Mouse (Mus musculus) layer of hippocampus, adult 18-20 months (tissue): ENCODE results near the gene Me3. TPM values are rescaled to one million over a fixed set of nuclear protein-coding genes. Genes with fewer than 3 reads are reported as not detected.

Source experiments
- DNase-seq, 2 experiments: peaks; one replicate each; pipeline ENCODE4 v3.0.0; 2022; ENCODE audit warnings: low spot score in 2 of 2
- total RNA-seq, 2 experiments: library from RNA; stranded (reverse); gene quantifications; 2 replicates each; pipeline ENCODE4 v1.2.3; 2021

Gene Me3
- total RNA-seq, 2 experiments from 2014 or later = 90.2 to 91.4 TPM

DNA sequence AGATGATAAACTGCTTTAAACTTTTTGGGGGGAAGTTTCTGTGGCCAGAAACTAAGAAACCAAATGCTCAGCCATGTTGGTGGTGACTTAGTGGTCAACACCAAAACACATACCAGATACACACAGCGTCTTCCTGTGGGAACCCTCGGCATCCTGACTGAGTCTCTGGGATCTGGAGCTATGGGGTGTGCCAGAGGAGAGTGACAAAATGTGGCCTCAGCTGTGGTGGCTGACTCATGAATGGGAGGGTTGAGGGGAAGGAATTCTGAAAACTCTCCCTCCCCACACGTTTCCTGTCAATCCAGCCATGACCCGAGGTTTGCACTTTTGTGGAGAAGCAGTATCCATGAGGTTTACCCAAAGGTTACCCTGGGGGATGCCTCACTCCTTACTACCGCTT lies 32.0 kb downstream of the Me3 start:
- DNase-seq = no peak

DNA sequence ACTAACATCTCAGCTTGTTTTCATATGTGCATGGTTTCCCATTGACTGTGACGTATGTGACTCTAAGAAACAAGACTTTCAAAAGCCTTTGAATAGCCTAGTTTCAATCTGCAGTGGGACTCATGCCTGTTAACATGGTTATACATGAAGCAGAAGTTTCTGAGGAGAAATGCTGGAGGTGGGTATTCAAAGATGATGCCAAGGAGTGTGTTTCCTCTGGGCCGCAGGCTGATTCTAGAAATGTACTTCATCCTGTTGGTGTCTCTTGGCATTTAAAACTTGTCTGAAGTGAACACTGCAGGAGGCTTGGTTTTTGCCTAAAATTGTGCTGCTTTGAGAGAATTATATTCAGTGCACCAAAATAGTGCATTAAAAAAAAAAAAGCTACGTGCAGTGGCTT lies 34.2 kb downstream of the Me3 start:
- no peak for DNase-seq

DNA sequence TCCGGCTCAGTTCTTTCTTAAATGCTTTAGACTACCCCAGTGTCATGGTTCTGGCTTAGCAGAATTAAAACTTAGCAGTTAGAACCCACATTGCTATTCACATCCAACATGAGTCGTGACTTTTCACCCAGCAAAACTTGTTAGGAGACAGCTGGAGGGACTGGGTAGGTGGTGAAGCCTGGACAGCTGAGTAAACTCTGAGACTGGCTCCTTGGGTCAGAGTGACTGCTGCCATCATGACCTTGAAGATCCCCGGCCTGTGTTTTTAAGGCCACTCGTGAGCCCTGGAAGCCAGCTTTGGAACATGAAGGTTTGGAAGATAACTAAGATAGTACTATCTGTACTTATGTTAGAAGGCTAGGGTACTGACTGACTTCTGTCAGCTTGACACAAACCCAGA lies 35.4 kb downstream of the Me3 start:
- no peak for DNase-seq

DNA sequence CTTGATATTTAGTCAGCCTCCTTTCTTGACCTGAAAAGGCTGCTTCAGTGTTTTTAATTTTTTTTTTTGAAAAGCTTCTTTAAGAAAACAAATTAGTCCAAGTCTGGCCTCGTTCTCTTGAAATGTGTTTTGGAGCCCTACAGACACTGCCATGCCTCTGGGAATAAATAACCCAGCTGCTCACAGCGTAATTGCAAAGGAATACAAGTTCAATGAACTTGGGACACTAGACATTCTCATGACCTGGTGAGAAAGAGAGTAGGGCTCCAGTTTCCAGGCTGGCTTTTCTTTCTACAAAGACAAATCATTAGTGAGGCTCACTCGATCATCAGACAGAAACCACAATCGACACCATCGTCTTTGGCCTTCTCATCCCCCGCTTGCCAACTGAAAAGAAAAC lies 37.3 kb downstream of the Me3 start:
- peak in 1 of 2 experiments; percentile 2 for DNase-seq

DNA sequence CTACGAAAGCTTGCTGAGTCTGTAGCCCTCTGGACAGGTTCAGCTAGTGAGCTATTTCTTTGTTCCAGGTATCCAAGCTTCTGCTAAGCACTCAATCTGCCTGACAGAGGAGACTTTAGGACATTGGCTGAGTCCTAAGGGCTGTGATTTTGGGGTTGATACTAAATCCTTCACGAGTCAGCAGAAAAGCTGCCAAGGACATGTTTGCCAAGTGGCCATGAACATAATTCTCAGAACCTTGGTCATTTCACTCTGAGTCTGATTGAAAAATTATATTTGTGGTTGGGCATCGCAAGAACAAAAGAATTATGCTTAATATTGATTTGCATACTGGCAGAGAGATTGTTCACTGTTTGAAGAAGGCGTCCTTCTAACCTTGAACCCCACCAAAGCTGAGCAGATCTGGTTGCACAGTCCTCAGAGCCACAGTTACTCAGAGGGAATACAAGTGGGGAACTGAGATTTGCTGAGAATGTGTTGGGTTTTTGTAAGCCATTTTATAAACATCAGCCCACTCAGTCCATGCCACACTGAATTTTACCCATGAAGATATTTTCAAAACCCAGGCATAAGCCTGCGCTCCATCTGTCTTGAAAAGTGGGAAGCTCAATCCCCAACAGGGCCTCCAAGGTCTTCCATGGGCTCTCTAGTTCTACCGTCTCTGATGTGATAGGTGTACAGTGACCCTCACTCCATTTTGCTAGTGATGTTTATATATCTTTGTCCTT lies 39.1 kb downstream of the Me3 start:
- peak in 1 of 2 experiments; percentile 52 for DNase-seq

DNA sequence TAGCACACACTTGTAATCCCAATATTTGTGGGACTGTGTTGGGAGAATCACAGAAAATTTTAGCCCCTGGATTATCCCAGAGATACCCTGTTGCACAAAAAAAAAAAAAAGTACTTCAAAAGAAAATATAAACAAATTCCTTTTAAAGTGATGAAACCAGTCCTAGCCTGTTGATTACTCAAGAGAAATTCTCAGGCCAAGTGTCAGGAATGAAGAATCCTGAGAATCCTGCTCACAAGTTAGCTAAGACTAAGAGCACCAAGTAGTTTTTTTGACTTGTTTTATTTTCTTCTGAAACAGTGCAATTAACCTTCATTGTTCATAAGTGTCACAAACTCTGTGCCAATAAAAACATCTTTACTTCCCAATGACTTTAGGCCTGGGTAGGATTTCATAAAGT lies 44.0 kb downstream of the Me3 start:
- no peak for DNase-seq

DNA sequence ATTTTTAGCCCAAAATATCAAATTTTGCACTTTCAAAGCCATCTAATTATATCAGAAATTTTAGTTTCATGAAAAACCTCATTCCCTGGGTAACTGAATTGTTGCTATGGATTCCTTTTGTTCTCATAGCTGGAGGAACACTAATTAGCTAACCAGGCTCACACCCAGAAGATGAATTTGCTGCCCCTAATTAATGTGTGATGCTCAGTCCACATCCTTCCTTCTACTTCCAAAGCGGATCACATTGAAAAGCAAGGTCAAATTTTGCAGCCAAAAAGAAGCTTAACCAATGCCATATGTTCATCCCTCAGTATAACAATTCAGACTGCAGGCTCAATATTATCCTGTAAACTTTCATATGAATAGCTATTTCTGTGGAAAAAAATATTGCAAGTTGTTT lies 45.7 kb downstream of the Me3 start:
- DNase-seq = peak in 1 of 2 experiments; percentile 62

DNA sequence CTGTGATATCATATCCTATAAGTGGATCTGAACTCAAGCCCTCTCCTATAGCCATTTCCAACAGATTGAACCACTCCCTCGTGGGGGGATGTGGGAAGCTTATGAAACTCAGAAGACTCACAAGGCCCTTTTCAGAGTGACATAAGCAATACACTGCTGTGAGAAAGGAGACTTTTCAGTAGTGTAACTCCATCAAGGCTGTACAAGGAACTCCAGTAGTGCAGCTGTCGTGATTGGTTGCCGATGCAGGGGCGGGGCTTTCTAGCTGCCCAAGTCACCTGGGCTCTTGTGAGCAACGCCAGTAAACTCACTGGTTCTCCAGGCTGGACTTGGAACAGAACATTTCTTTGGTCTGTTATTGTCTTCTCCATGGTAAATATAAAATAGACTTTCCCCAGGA lies 46.5 kb downstream of the Me3 start:
- DNase-seq = no peak

DNA sequence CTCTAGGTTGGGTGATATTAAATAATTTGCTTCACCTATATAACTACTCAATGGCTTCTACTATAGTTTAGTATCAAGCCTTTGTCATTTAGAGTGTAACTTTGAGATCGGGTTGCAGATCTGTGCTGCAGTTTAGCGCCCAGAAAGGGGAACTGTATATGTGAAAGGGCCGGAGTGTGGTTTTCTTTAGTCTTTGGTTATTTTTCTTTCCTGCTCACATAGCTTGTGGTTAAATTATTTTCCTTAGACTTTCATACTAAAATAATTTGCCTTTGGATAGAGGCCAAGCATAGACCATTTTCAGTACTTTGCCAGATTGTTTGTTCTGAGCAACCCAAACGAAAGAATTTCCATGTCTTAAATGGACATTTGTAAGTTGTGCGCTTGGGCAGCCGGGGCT lies 46.9 kb downstream of the Me3 start:
- DNase-seq = no peak

DNA sequence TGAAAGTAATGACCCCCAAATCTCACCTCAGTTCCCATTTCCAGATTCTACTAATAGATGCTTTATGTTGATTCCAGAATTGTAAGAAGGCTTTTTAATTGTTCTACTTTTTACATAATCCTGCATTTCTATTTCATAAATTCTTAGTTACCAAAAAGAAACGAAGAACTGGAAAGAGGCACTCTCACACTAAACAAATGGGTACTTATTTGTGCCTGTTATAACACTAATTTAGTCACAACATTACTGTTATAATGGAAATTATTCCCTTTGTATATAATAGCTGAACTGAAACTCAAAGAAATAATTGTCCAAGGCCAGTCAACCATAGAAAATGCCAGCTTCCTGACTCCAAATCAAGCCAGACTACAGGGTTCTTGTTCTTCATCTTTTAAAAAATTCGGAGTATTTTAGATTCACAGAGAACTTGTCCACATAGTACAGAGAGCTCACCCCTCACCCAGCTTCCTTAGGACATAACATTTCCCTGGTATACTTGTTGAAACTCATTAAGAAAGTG lies 47.5 kb downstream of the Me3 start:
- DNase-seq = no peak

DNA sequence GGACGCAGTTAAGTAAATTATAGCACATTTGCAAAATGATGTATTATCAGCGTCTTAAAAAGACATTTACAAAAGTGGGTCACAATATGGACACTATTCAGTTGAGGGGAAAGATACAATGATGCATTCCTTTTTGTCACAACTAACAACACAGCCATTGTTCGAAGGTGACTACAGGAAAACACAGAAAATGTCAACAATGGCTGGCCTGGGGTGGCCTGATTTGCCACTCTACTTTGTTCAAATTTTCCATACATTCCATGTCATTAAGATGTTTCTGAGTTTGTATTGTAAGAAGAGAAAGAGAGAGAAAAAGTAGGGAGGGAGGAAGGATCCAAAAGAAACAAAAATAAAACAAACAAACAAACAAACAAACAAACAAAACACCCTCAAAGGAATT lies 48.7 kb downstream of the Me3 start:
- DNase-seq = no peak

DNA sequence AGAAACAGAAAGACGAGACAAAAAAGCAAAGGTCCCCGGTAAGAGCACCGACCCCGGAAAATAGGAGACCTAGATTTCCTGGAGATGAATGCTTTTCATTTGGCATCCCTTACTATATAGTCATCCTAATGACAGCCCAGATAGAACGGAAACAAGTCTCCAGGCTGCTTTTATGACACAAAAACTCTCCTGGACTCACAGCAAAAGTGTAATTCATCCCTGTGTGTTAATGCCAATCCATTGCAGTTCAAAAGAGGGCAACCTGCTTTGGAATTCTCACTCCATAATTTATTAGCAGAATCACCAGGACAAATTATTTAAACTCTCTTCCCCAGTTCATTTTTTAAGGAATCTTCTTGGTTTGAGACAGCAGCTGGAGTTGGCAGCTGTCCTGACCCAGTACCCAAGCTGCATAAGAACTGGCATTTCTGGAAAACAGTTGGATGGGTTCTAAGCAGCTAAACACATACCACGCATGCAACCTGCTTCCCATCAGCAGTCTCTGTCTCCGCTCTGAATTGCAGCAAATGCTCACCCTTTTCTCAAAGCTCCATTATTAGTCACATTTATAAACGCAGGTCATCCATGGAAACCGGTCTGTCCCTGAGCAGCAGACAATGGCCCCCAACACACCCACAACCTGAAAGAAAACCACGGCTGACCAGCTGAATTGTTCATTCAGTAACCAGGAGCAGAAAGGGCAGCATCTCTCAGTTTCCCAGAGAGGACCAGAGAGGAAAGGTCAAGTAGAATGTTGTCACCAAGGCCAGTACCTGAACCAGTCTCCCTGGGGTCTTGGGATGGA lies 49.7 kb downstream of the Me3 start:
- DNase-seq = peak; percentile 52 to 71

DNA sequence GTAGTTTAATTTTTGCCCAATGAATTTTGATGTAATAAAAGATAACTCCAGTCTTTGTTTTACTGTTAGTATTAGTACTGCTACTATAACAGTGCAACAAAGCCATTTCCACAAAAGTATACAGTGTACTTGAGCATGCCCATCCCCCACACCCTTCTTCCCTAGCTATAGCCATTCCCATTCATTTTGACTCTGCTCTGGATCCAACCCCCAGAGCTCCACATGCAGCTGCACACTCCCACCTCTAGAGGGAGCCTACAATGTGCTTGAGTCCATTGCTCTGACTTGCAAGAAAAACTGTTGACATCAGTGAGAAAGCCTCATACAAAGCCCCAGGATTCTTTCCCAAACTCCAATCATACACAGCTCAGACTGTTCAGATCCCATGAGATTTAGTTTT lies 66.0 kb downstream of the Me3 start:
- no peak for DNase-seq

DNA sequence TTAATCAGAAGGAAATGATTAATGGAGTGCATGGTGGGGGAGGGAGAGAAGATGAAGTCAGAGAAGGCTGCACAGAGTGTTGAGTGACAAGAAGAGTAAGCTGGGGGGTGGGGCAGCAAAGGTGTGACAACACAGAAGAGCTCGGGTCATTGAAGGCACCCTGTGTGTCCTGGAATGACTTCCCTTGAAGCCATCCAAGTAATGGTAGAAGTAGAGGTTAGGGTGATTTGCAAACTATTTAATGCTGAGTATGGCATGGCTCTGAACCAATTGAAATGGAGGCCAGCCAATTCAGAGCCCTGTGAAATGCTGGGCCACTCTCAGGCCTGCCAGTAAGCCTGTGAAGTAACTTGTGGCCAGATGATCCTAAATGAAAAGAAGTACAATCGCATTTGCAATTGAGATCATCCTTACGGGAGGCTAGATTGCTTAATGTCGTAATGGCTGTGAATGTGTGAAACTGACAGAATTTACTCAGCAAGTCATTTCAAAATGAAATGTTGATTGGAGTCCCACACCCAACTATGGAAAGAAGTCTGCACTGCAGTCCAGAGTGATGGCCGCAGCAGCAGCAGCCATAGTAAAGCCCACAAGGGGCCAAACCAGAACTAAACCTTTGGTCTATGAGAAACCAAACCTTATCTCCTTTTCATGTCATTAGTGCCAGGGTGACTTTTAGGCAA lies 67.6 kb downstream of the Me3 start:
- DNase-seq = no peak

DNA sequence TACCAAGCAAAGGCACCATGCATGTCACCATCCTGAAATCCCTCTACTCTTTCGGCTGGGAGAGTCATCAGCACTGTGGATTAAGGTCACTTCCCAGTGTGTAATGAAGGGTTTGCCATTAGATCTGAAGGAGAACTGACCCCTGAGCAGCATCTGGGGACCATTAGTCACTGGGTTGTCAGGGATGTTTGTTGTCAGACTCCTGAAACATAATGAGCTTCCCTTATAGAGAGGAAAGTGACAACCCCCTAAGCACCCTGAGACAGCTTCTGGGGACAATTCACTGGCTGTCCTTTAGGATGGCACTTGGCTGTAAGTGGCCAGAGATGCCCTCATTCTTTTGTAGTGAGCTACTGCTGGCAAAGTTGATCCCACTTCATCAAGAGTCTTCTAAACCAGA lies 68.3 kb downstream of the Me3 start:
- DNase-seq = no peak

DNA sequence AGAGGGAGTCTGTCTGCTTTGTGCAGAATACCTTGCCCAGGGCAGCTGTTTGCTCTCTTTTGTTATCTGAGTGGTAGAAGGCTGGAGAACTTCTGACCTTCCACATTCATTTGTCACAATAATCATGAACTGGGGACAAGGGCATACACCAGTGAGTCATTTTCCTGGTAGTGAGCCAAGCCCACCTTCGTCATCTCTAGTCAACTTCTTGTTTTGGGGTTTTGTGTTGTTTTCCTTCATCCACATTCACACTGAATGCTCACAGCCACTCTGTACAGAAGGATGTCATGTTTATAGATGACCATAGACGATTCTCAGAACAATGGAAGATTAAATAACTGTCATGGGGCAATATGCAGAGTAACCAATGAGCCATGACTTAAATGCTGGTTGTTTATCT lies 78.6 kb downstream of the Me3 start:
- DNase-seq = no peak

DNA sequence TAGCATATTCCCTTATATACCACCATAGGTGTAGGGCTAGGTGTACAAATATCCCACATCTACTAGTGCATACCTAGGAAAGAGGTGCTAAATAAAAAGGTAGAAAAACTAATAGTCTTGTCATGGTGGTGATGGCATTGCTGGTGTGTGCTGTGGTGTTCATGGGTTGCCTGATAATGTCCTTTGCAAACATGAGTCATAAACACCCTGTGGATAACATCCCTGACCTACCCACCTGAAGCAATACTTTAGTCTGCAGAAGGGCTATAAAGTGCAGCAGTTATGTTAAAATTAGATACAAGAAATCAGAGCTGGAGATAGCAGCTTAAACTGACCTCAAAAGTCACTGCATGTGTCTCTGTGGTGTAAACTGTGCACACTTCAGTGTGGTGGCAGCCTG lies 80.9 kb downstream of the Me3 start:
- DNase-seq = no peak

DNA sequence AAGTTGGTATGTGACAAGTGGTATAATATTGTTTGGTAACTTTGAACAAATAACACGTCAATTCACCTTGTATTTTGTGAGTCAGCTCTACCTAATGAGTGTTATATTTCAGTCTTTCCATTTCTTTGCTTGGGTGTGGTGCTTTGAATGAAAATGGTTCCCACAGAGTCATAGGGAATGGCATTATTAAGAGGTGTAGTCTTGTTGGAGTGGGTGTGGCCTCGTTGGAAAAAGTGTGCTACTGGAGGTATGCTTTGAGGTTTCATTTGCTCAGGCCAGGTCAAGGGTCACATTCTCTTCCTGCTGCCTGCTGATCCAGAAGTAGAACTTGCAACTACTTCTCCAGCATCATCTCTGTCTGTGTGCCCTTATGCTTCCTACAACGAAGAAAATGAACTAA lies 84.0 kb downstream of the Me3 start:
- no peak for DNase-seq

DNA sequence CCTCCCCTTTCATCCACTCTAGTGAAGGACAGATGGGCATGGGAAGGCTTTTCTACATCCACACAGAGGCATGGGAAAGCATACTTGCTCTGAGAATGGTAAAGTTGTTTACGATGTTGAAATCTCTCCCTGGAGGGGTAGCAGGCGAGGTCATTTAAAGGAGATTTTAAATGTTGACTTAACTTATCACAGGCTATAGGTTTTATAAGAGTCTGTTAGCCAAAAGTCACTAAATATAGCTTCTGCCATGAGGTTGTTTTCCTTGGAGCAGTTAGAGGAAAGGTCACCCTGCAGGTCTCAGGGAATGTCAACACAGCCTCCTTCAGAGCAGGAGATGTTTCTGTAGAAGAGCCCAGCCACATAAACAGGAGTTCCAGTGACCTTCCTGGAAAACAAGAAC lies 85.3 kb downstream of the Me3 start:
- DNase-seq = no peak

DNA sequence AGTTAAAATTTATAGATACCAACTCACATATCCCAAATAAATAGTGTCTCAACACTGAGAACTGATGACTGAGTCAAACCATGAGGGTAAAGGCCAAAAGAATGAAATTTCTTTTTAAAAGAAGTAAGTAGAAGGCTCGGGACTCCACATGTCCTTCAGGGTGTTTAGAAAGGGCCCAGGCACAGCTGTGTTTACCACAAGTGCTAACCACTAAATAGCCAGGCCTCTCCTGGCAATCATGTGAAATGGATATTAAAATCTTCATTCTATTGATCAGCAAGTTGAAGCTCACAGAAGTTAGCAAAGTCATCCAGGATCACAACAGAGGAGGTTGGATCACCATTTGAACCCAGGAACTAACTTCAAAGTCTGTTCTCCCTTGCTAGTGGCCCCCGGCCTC lies 86.1 kb downstream of the Me3 start:
- no peak for DNase-seq

DNA sequence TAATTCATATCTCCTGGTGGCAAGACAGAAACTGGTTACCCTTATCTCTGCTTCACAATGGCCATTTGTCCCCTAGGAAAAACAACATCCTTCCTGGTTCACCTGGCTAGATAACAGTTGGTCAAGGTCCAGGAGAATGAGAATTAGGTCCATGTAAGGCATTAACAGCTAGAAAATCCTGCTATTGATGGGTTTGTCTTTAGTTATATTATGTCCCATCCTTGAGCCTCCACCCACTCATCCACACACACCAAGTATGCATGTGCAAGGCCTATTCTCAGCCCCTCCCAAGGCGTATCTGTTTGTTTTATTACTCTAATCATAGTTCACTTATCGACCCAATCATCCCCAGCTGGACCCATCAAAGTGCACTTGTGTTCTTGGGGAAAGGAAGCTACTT lies 88.1 kb downstream of the Me3 start:
- DNase-seq = no peak

DNA sequence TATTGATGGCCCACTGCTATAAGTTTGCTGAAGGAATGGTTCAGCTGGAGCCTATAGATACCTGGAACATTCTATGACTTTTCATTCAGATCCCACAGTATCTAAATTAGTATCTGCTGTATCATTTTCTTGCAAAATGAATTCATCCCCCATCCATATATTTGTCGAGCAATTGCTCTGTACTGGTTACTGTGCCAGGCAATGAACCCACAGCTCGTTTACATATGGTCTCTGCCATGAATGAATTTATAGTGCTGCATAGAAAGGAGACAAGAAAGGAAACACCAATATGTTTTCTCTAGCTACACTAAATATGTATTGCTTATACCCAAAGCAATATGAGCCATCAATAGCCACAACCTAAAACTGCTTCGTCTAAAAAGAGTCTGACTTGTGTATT lies 94.5 kb downstream of the Me3 start:
- no peak for DNase-seq
